Mouse (Mus musculus): ENCODE measurements around the gene Ugp2. TPM values are rescaled to one million over a fixed set of nuclear protein-coding genes. Genes with fewer than 3 reads are reported as not detected.
A peak's percentile ranks its signal among the peaks of the same experiment; 100 is the strongest.

Ugp2 gene
- 5.8 and 5.9 TPM in 2 replicates for total RNA-seq (2012; rRNA removed)
- 1 to 10 TPM in 1 of 2 experiments, not detected in 1; 6.3 TPM for polyA plus RNA-seq (2012; ENCODE audit: insufficient read depth in 1 of 2, insufficient read length in 2 of 2, low read depth in 1 of 2, low replicate concordance in 2 of 2, missing spikeins in 1 of 2)

DNA sequence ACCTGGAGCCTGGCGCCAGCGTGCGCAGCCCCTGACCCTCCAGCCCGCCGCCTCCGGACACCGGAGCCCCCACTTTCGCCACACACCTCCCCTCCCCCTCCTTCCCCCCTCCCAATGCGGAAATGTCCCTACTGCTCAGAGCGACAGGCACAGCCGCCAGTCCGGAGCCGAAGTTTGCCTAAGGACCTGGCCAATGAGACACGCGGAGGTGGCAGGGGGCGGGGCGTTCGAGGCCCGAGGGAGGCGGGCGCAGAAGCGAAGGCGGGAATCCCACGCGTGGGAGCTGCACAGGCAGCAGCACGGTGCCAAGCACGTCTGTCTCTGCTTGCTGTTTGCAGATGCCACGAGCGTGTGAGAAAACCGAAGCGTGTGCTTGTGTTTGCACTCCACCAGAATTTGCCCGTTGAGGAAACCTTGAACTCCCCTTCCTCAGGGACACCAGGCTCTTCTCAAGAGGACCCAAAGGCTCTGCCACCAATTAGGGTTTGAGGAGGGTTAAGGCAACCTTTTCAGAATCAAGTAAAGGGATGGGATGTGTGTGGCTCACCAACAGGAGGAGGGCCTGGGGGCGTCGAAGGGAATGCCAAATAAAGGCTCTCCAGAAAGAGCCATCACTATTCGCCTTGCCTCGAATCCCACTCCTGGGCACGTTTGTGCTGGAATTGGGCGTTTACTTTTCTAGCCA, at the start of gene Ugp2:
Gene Ugp2 (minus strand): TSS at position 80 of the 685 bp plus-strand sequence.
- H3K27ac ChIP-seq (ENCODE audit: control insufficient read depth, low read depth, low read length), result 0 out of 2 replicates have a peak within 1 kb of the TSS, but pooled peaks have one; percentile 29
- TF ChIP-seq GATA1 (IDR thresholded peaks at IDR 0.05; ENCODE audit: low read depth, low read length) (no peak), JUND (IDR thresholded peaks at IDR 0.05; ENCODE audit: low read depth, low read length) (no peak), POLR2AphosphoS2 (IDR thresholded peaks at IDR 0.05; ENCODE audit: low read length) (no peak), CHD2 (IDR thresholded peaks at IDR 0.05; ENCODE audit: low read length) (peak; percentile 87), MAZ (IDR thresholded peaks at IDR 0.05; ENCODE audit: low read depth, low read length) (peak; percentile 100), MYC (IDR thresholded peaks at IDR 0.05; ENCODE audit: low read depth, low read length) (peak; percentile 67), RCOR1 (IDR thresholded peaks at IDR 0.05; ENCODE audit: low read depth, low read length) (no peak), RAD21 (IDR thresholded peaks at IDR 0.05; ENCODE audit: low read depth, low read length) (no peak), ELF1 (IDR thresholded peaks at IDR 0.05; ENCODE audit: low read depth, low read length) (peak; percentile 97), E2F4 (IDR thresholded peaks at IDR 0.05; ENCODE audit: borderline replicate concordance, low read depth, low read length) (peak; percentile 95), ZNF384 (IDR thresholded peaks at IDR 0.05; ENCODE audit: low read depth, low read length) (no peak), NELFE (IDR thresholded peaks at IDR 0.05; ENCODE audit: low read depth, low read length) (peak; percentile 63), MXI1 (IDR thresholded peaks at IDR 0.05; ENCODE audit: low read depth, low read length) (peak; percentile 86), USF1 (IDR thresholded peaks at IDR 0.05; ENCODE audit: low read depth, low read length) (no peak), GABPA (IDR thresholded peaks at IDR 0.05; ENCODE audit: low read depth, low read length) (no peak), TBP (IDR thresholded peaks at IDR 0.05; ENCODE audit: low read depth, low read length) (no peak), TCF12 (IDR thresholded peaks at IDR 0.05; ENCODE audit: low read depth, low read length) (peak; percentile 32; the same call in 1 of the 2 replicates), SIN3A (IDR thresholded peaks at IDR 0.05; ENCODE audit: low read length) (no peak; the same call in none of the 2 replicates), SMC3 (IDR thresholded peaks at IDR 0.05; ENCODE audit: low read depth, low read length) (no peak), MAX (IDR thresholded peaks at IDR 0.05; ENCODE audit: low read length) (peak; percentile 98), ETS1 (IDR thresholded peaks at IDR 0.05; ENCODE audit: low read depth, low read length) (no peak), BHLHE40 (IDR thresholded peaks at IDR 0.05; ENCODE audit: borderline replicate concordance, low read depth, low read length) (no peak), POLR2A (IDR thresholded peaks at IDR 0.05; ENCODE audit: control insufficient read depth in 1 of 2, insufficient read depth in 1 of 2, low read depth in 1 of 2, low read length in 2 of 2, poor library complexity in 1 of 2) (peak; percentile 82), POLR2AphosphoS5 (IDR thresholded peaks at IDR 0.05; ENCODE audit: borderline replicate concordance, low read depth, low read length) (no peak), HCFC1 (IDR thresholded peaks at IDR 0.05; ENCODE audit: low read depth, low read length) (peak; percentile 77), USF2 (IDR thresholded peaks at IDR 0.05; ENCODE audit: borderline replicate concordance in 1 of 2, insufficient read depth in 1 of 2, low read depth in 1 of 2, low read length in 2 of 2) (no peak), ZMIZ1 (IDR thresholded peaks at IDR 0.05; ENCODE audit: low read depth, low read length) (peak; percentile 52; the same call in 1 of the 2 replicates), NRF1 (IDR thresholded peaks at IDR 0.05; ENCODE audit: insufficient read depth, low read depth, low read length, poor library complexity, severe bottlenecking) (peak; percentile 45; the same call in 1 of the 2 replicates), ZC3H11A (IDR thresholded peaks at IDR 0.05; ENCODE audit: low read depth, low read length) (no peak), EP300 (IDR thresholded peaks at IDR 0.05; ENCODE audit: low read depth in 1 of 2, low read length in 2 of 2) (peak in 1 of 2 experiments; percentile 8; a peak in 2 of 4 replicates), CTCF (IDR thresholded peaks at IDR 0.05 in 2 of 3, conservative IDR thresholded peaks at IDR 0.05 in 1 of 3; ENCODE audit: control insufficient read depth in 1 of 3, insufficient read depth in 1 of 3, low read depth in 2 of 3, low read length in 3 of 3, poor library complexity in 1 of 3, severe bottlenecking in 1 of 3) (no peak), CHD1 (IDR thresholded peaks at IDR 0.05; ENCODE audit: low read depth, low read length) (no peak)
- peaks cover 0 to 9% of the 10 kb centered on the region in 2 experiments; a peak in 2 of 4 replicates for H3K36me3 ChIP-seq (ENCODE audit: control insufficient read depth in 1 of 2, insufficient read depth in 2 of 2, low read length in 2 of 2)

More for the DNA sequence above, at the start of gene Ugp2:
- peak; percentile 98 for DNase-seq (ENCODE audit: low read depth, low spot score)
- H3K9ac ChIP-seq (ENCODE audit: control insufficient read depth, low read depth, low read length, poor library complexity, severe bottlenecking), result peak within 1 kb of the TSS; percentile 86
- no peaks in the 10 kb centered on the region for H3K27me3 ChIP-seq (ENCODE audit: control insufficient read depth in 1 of 2, insufficient read depth in 2 of 2, low read length in 2 of 2)
- peaks cover 0 to 8% of the 10 kb centered on the region in 2 experiments; a peak in 3 of 4 replicates for H3K4me1 ChIP-seq (ENCODE audit: control insufficient read depth in 1 of 2, insufficient read depth in 2 of 2, low read length in 2 of 2)
- no peaks in the 10 kb centered on the region for H3K9me3 ChIP-seq (replicated peaks; ENCODE audit: insufficient read depth, low read length)
- peaks cover 2% of the 10 kb centered on the region; the same call in 1 of the 2 replicates for H3K79me2 ChIP-seq (ENCODE audit: control insufficient read depth, insufficient read depth, low read length, poor library complexity)
- H3K4me3 ChIP-seq (ENCODE audit: control insufficient read depth in 1 of 2, insufficient read depth in 1 of 2, low read depth in 2 of 2, low read length in 2 of 2), result peak within 1 kb of the TSS; percentile 87 to 90
